Comparison of ENCODE assay signal across 18 mouse cellular contexts in the genomic region with DNA sequence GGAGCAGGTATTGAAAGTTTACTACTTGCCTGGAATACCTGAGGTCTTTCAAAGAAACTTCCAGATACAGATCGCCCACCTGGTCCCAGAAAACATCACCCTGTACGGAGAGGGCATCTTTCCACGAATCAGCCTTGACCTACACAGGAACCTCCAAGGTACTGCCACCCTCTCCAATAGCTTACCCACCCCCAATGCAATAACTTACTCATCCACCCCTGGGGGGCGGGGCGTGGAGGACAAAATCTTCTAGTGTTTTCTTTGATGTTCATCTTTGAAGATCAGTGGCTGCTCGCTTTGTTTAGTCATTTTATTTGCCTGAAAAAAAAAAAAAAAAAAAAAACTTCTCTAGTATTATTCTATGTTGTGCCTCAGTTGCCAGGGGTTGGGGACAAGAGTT.
A peak's percentile ranks its signal among the peaks of the same experiment; 100 is the strongest.
DNase-seq lines count a peak whose midpoint lies in the region; ATAC-seq and TF ChIP-seq lines count a peak whose summit lies in the region.
"Had no signal": no experiment of that assay in that cellular context is flagged by ENCODE, and none has a peak within 500 bp of the region (broad histone marks: within the 10 kb centered on the region; RNA-seq: fewer than 3 reads in every experiment).

No protein-coding gene starts in this region.

- no peaks in the 10 kb centered on the region for H3K4me1 ChIP-seq in heart, embryonic 11.5 days (ENCODE audit: control insufficient read depth, insufficient read depth, low read length)
- peaks cover 6% of the 10 kb centered on the region for H3K4me1 ChIP-seq in testis, adult 2 months (ENCODE audit: control insufficient read depth, insufficient read depth, low read length)
- H3K4me1 ChIP-seq: forebrain, embryonic 13.5 days; hindbrain, embryonic 13.5 days had no signal

- ATAC-seq in heart, embryonic 11.5 days (replicated peaks; ENCODE audit: insufficient number of reproducible peaks, low FRiP score, low TSS enrichment): no peak
- ATAC-seq in monocyte, adult 5-6 weeks (replicated peaks; ENCODE audit: insufficient number of reproducible peaks, low FRiP score, low TSS enrichment, poor library complexity, severe bottlenecking): no peak
- ATAC-seq: forebrain, postnatal 0 days had no signal

- no peak for DNase-seq in heart, postnatal 10 days
- DNase-seq in testis, postnatal 14 days (ENCODE audit: low spot score): no peak
- DNase-seq in adrenal gland, postnatal 25 days: peak; percentile 32
- no peak for DNase-seq in thymus, adult 18-20 months
- DNase-seq: cerebellum, adult 2 months; forebrain, postnatal 0 days; gastrocnemius, adult 2 months; gastrocnemius, postnatal 25 days; heart, adult 11 months; heart, postnatal 14 days; kidney, adult 18-20 months had no signal

- intact Hi-C loops in heart, postnatal 10 days (cut with DNase I): no loop called here

- TF ChIP-seq POLR2A in testis, adult 2 months (IDR thresholded peaks at IDR 0.05; ENCODE audit: control insufficient read depth, low read depth, low read length): no peak

- no peaks in the 10 kb centered on the region for H3K36me3 ChIP-seq in heart, embryonic 11.5 days (ENCODE audit: control insufficient read depth, insufficient read depth, low read length)
- H3K36me3 ChIP-seq in testis, adult 2 months (ENCODE audit: control insufficient read depth, insufficient read depth, low read length): no peaks in the 10 kb centered on the region
- H3K36me3 ChIP-seq: embryonic facial prominence, embryonic 10.5 days; hindbrain, embryonic 13.5 days had no signal

- H3K9me3 ChIP-seq in heart, embryonic 11.5 days (replicated peaks; ENCODE audit: control insufficient read depth, low read length): no peaks in the 10 kb centered on the region
- H3K9me3 ChIP-seq: embryonic facial prominence, embryonic 10.5 days; forebrain, embryonic 13.5 days; hindbrain, embryonic 13.5 days had no signal

- H3K27me3 ChIP-seq in heart, embryonic 11.5 days (ENCODE audit: control insufficient read depth, insufficient read depth, low read length): peaks cover 5% of the 10 kb centered on the region
- no peaks in the 10 kb centered on the region for H3K27me3 ChIP-seq in testis, adult 2 months (ENCODE audit: control insufficient read depth, insufficient read depth, low read length)
- H3K27me3 ChIP-seq: forebrain, embryonic 13.5 days had no signal

- TF ChIP-seq CTCF in testis, adult 2 months (IDR thresholded peaks at IDR 0.05; ENCODE audit: control insufficient read depth, insufficient read depth, insufficient replicate concordance, low read depth, low read length): no peak

- no peak overlapping the region for H3K9ac ChIP-seq in heart, embryonic 11.5 days (ENCODE audit: low read depth, low read length)
- H3K9ac ChIP-seq: forebrain, embryonic 13.5 days; forebrain, postnatal 0 days; hindbrain, embryonic 13.5 days had no signal

- H3K4me3 ChIP-seq in heart, embryonic 11.5 days (ENCODE audit: low read depth, low read length): no peak overlapping the region
- peak overlapping the region; percentile 32 for H3K4me3 ChIP-seq in testis, adult 2 months (ENCODE audit: control insufficient read depth, low read depth, low read length)
- H3K4me3 ChIP-seq: embryonic facial prominence, embryonic 10.5 days; forebrain, embryonic 13.5 days; gastrocnemius, adult 2 months; hindbrain, embryonic 13.5 days had no signal

- no peak overlapping the region for H3K27ac ChIP-seq in heart, embryonic 11.5 days (ENCODE audit: low read depth, low read length)
- no peak overlapping the region for H3K27ac ChIP-seq in testis, adult 2 months (ENCODE audit: control insufficient read depth, insufficient read depth, low read depth, low read length)
- H3K27ac ChIP-seq: embryonic facial prominence, embryonic 10.5 days; forebrain, embryonic 13.5 days; gastrocnemius, adult 2 months; hindbrain, embryonic 13.5 days; hindbrain, postnatal 0 days had no signal

- peak overlapping the region; percentile 22; the same call in 1 of the 2 replicates for H3K4me2 ChIP-seq in heart, embryonic 11.5 days
- H3K4me2 ChIP-seq: forebrain, embryonic 13.5 days; hindbrain, embryonic 13.5 days had no signal

- 69% methylated on average over 6 of the region's 6 CpGs for WGBS in heart, embryonic 11.5 days (ENCODE audit: insufficient replicate concordance)
